Mouse (Mus musculus): ENCODE measurements around the gene Pkd1l3.

Pkd1l3 gene

DNA sequence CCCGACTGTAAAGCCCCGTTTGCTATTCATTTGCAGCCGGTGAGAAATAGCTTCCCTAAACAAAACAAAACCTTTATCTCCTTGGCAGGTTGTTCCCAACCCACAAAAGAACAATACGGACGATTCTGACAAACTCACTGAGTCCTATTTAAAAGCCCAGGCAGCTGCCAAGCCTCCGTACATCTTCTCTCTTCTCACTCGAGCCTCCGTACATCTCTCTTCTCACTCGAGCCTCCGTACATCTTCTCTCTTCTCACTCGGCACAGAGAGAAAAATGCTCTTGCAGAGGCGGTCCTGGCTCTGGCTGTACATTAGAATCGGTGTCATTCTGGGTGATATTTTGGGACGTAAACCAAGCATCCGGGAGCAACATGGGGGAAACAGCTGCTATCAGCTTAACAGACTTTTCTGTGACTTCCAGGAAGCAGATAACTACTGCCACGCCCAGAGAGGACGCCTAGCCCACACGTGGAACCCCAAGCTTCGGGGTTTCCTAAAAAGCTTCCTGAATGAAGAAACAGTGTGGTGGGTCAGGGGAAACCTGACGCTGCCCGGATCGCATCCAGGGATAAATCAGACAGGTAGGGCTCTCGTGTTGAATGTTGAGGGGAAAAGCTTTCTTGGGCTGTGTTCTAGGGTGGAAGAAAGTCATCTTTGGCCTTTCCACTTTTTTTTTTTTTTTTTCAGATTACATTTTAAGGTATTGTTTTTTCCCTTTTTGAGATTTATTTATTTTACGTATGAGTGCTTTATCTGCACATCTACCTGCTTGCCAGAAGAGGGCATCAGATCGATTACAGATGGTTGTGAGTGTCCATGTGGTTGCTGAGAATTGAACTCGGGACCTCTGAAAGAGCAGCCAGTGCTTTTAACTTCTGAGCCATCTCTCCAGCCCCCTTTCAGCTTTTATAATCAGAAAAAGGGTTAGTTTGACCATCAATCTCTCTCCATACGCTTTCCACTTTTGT, at the start of gene Pkd1l3:
Gene Pkd1l3, plus strand, starts transcription at position 275 of the 968 bp plus-strand sequence.
- no peak for DNase-seq

DNA sequence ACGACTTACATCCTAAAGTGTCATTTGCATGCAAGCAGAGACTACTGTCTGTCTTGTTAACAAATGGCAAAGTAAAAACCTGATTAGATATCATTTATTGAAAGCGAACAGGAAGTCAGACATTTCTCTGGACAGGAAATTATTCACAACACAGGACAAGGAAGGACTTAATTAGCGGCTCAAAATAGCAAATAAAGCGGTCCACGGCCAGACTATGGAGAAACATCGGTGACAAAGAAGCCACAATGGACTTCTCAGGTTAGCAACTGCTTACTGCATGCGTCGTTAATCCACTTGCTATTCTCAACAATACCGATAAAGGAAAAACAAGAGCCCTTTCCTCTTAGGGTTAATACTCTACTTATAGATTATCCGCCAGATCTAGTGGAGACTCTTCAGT, 49.6 kb upstream of the Pkd1l3 start:
- no peak for DNase-seq

DNA sequence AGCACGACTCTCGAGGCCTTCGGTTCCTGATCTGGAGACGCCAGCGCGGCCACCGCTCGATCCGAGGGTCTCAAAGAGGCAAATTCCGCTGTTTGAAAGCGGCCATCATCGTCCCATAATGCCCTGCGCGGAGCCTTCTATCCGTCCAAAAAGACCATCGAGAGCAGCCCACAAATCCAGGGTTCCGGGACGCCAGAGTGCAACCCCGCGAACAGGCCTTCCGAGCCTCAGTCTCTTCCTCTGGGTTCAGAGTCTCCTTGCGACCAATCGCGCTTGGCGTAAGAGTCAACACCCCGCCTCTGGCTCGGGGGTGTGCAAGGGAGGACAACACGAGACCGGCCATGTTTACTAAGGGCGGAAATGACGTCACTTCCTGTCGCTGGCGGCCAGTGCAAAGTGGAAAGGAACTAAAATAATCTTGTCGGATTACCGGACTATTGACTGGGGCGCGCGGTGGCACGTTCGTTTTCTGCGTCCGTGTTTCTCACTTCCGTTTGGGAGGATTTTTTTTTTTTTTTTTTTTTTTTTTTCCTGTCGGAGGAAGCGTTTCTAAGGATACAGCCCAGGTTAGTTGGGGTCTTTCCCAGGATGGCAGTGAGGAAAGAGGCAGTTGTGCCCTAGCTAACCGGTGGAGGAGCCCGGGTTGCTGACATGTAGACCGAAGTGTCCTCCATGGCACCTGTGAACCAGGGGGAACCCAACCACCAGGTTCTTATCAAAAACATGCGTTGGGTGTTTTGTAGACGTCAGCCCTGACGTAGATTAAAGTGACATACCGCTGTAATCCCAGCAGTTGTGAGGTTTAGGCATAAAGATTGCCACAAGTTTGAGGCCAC, 48.6 kb upstream of the Pkd1l3 start, which contains the start of the genes Dhx38 and Txnl4b:
Gene Dhx38, minus strand, starts transcription at position 364 of the 836 bp plus-strand sequence.
Gene Txnl4b, plus strand, starts transcription at position 395 of the 836 bp plus-strand sequence.
- peak; percentile 100 for DNase-seq

DNA sequence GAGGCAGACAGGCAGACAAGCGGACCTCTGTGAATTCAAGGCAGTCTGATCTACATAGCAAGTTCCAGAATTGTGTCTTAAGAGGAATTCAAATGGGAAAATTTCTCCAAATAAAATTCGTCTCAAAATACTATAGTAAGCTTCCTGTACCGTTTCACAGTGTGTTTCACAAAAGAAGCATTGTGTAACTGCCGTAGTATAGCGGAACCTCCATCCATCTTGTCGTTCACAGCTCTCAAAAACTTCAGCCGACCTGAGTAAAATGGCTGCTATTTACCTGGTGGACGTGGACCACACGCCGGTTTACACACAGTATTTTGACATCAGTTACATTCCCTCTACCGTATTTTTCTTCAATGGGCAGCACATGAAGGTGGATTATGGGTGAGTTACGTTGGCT, 43.2 kb upstream of the Pkd1l3 start:
- no peak for DNase-seq

DNA sequence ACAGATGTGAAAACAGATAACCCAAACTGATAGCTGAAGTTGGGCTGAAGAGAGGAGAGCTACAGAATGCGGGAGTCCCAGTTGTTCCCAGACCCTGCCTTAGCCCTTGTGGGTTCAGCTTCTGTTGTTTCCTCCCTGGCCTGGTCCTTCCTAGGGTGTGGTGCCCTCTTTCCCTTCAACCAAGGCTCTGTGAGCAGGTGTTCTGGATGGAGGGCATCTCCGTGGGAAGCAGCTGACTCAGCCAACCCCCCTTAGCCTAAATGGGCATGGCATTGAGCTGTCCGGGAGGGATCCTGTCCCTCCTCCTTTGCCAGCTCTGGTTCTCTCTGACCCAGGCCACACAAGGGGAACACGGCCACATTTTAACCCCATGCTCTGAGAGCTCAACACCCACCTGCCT, 38.0 kb upstream of the Pkd1l3 start:
- no peak for DNase-seq

DNA sequence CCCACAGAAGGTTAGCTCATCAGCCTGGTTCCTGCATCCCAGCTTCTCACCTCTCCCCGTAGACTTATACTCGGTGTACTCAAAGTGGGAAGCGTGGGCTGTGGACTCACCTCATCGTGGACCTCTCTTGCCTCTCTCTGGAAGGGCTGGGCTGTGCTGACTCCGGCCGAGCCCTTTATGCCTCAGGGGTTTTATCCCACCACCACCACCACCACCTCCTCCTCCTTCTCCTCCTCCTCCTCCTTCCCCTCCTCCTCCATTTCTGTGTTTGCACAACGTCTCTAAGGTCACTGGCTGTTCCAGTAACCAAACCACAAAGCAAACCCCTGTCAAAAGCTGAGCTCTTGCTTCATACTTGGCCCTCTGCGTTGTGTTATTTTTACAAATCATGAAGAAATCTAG, 35.4 kb upstream of the Pkd1l3 start, which contains the start of gene Hp:
Gene Hp, minus strand, starts transcription at position 273 of the 402 bp plus-strand sequence.
- peak; percentile 82 for DNase-seq

DNA sequence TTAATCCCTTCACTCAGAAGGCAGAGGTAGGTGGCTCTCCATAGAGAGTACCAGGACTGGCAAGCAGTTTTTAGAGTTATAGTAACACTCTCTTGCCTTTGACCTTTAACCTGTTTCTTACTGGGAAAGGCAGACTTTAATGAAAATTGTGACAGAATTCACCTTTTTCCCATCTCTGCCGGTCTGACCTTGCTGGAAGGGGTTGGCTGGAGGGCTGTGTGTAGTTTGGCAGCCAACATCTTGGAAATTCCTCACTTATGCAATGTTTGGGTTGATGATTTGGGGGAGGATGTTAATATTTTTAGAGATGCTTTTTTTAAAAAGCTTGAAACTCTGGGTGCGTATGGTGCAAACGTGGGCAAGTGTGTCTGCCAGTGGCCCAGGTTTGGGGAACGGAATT, 30.0 kb upstream of the Pkd1l3 start:
- DNase-seq, result no peak

DNA sequence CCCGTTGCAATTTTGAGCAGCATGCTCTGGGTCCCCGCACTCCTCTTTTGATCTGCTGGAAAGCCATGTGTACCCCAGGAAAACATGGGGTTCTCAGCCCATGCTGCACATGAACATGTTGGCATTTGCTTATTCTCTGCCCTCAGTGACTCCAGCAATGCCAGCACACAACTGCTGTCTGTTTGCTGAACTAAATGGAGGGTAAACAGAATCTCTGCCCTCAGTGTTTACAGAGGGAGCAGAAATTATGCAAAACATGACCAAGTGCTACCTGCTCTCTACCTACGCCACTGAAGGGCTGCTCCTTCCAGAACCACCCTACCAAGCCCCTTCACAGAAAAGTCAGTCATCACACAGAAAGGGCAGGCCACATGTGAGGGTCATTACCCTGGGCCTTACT, 29.5 kb upstream of the Pkd1l3 start:
- no peak for DNase-seq

DNA sequence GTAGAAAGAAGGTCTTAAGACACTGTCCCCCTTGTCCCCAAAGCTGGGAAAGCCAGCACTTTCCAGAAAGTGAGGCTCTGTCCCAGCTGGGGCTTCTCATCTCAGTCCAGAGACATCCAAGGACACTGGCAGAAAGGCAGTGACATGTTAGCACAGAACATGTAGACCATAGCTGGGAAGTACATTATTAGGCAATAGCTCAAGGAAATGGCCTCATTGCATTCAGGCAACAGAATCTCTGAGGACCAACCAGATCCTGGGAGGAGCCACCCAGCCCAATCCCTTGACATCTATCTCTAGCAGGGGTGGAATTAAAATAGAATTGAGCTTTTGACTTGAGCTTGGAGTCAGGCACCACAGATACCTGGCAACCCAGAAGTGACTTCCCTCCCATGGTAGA, 28.7 kb upstream of the Pkd1l3 start:
- no peak for DNase-seq

DNA sequence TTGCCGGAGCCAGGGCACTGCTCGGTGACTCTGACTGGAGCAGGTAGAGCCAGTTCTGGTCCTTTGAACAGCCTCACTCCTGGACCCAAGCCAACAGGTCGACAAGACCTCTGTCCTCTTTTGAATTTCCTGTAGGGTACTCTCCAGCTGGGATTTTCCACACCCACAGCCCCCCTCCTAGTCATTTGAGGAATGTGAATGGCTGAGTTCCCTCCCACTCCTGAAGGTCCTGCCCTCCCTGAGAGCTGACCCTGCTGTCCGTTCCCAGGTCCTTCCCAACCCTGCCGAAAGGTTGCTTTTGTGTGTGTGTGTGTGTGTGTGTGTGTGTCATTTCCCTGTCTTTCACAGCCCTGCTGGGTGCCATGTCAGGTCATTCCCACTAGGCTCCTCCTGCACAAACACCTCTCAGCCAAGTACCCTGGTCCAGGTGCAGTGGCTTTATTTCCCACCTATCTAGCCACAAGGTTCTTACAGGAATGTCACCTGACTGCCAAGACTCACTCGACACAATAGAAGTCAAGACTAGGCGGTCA, 27.3 kb upstream of the Pkd1l3 start:
- DNase-seq, result peak; percentile 92

DNA sequence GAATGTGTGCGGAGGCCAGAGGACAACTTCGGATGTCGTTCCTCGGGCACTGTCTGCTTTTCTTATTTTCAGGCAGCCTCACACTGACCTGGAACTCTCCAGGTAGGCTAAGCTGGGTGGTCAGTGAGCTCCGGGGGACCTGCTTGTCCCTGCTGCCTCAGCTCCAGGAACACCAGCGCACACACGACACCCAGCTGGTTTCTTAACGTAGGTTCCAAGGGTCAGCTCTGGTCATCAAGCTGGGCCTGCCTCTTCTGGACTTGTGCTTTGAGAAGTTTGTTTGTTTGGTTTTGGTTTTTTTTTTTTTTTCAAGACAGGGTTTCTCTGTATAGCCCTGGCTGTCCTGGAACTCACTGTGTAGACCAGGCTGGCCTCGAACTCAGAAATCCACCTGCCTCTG, 23.4 kb upstream of the Pkd1l3 start:
- no peak for DNase-seq

DNA sequence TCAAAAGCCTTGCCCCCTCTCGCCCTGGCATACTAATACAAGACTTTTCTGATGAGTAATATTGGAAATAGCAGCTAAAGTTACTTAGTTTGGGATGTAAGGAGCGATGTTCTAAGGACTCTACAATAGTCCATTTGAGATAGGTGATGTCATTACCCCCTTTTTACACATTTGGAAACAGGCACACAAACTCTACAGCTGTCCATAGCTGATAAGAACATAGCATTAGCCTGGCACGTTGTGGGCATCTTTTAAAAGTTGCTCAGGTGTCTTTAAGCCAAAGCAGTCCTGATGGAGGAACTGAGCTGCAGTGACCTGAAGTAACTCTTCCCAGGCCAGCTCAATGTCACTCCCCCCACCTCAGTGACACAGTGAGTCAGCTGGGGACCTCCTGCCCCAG, 22.9 kb upstream of the Pkd1l3 start:
- DNase-seq, result no peak

DNA sequence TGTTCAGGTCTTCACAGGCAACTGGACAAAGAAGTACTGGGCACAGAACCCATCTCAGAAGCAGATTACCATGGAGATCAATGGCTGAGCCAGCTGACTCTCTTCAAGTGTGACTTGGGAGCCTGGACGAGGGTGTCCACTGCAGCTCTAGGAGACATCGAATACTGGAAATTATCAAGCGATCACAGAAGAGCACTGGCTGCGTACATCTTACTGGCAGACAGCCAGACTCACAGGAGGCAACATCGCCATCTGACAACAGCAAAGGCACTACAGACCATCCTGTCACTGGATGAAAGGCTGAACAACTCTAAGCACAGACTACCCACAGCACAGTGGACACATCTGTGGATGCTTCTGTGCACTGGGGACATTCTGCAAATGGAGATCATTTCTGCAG, 22.2 kb upstream of the Pkd1l3 start:
- no peak for DNase-seq

DNA sequence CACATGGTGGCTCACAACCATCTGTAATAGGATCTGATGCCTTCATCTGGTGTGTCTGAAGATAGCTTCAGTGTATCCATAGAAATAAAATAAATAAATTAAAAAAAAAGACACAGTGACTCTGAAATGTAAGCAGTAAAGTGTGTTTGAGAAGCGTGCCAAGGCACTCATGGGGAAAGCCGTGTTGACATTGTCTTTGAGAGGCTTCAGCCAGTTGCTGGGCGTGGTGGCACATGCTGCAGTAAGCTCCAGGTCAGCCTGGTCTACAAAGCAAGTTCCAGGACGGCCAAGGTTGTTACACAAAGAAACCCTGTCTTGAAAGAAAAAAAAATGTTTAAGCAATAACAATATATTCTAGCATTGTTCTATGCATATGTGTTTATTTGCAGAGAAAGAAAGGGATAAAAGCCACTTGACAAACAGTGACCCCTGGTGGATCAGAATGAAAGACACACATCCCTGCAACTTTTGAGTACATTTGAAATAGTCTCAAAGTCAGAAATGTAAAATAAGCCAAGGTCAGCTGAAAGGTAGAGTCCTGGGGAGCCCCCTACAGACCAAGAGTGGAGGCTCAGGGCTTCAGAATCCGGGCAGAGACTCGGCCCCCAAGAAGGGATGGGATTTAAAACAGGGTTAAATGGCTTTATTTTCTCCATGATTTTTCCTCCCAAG, 21.1 kb upstream of the Pkd1l3 start:
- DNase-seq, result peak; percentile 77

DNA sequence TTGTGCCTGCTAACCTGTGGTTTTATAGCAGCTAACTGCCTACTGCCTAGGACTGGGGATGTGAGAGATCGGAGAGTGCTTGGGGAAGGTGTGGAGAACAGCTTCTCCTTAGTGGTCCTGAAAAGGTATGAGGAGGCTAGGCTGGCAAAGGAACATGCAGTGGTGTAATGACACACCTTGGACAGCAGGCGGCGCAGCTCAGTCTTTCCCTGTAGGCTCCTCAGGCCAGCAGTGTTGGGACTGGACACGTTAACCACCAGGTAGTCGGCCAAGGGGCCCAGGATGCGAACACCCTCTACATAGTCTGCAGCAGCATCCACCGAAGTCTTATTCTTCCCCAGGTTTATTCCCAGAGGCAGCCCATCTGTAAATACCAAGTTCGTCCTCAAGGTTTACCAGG, 18.5 kb upstream of the Pkd1l3 start:
- peak; percentile 63 for DNase-seq

DNA sequence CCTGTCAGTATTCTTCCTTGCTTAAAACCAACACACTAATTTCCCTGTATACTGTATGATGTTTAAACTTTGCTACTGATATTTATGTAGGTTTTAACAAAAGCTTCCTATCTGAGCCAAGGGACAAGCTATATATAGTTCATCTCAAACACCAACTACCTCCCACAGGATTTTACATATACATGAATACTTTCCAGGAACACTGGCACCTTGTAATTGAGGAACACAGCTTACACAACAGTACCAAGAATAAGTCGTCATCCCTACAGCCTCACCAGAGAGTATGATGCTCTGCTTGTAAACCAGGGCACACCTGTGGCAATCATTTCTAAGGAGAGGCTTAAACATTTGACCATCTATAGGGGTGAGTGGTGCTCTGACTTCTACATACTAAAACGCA, 7.6 kb upstream of the Pkd1l3 start:
- no peak for DNase-seq

DNA sequence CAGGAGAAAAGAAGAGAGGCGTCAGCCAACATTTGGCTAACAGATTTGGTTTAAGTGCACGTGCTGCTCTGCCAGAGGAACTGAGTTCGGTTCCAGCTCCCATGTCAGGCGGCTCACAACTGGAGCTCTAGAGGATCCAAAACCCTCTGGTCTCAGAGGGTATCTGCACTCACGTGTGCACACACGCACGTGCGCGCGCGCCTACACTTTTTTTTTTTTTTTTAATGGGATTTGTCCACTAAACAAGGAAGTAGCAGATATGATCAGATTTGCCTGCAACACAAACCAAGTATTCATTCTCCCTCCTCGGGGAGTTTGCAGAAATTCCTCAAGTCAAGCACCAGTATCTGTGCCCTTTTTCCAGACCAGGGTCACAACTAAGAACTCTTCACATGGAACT, 6.7 kb upstream of the Pkd1l3 start:
- DNase-seq, result no peak

DNA sequence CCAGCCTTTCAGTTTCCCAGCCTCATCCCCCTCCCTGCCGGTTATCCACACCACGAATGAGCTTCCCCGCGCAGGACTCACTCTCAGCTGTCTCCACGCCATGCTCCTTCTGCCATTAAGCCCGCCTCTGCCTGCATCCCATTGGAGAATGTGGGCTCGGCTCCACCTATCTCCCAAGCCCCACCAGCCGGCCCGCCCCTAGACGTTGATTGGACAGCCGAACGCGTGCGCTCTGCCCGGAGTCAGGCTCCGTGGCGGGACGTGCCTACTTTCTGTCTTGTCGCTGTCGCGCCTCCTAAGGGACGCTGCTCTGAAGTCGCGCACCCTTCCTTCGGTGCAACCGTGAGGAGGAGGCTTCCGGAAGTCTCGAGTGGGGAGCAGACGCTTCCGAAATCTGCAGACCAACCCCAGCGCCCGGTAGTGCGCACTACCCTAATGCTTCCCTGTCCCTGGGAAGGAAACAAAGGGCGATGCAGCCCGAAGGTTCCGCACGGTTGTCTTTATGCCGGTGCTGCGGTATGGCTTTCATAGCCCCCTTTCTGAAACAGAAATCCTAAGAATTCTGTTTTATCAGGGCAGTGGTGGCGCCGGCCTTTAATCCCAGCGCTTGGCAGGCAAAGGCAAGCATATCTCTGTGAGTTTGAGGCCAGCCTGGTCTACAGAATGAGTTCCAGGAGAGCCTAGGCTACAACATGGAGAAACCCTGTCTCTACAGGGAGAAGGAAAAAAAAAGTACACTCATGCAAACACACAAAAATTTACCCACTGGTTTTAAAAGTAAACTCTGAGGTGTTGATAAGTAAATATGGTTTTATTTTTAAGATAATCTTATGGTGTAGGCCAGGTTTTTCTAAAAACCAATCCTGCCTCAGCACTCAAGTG, 5.8 kb upstream of the Pkd1l3 start, which contains the start of gene Dhodh:
Gene Dhodh, minus strand, starts transcription at position 403 of the 882 bp plus-strand sequence.
- DNase-seq, result peak; percentile 98

DNA sequence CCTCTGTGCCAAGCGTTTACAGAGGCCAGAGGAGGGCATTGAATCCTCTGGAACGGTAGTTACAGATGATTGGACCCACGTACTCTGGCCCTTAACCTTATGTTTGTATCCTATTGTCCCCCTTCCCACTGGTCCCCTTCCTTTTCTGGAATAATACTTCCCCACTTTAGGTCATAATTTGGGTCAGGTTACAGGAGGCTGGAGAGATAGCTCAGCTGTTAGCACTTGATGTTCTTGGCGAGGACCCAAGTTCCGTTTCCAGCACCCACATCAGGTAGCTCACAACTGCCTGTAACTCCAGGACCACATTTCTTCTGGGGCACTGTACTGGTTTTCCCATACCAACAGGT, 5.2 kb upstream of the Pkd1l3 start:
- no peak for DNase-seq

DNA sequence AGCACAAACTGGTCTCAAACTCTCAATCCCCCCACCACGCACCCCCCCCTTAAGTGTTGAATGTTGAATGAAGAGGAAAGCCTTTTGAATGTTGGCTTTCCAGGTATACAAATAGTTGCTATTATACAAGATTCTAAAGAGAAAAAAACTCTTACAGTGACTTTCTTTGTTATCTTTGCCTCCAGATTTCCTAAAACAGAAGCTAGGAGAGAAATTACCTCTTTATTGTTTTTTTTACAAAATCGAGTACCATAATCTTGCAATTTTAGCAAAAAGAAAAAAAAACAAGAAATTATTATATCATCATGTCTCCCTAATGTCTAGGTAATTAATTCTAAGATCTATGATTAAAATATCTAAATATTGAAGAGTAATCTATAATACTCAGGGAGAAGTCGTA, 1.3 kb downstream of the Pkd1l3 start:
- DNase-seq, result no peak

DNA sequence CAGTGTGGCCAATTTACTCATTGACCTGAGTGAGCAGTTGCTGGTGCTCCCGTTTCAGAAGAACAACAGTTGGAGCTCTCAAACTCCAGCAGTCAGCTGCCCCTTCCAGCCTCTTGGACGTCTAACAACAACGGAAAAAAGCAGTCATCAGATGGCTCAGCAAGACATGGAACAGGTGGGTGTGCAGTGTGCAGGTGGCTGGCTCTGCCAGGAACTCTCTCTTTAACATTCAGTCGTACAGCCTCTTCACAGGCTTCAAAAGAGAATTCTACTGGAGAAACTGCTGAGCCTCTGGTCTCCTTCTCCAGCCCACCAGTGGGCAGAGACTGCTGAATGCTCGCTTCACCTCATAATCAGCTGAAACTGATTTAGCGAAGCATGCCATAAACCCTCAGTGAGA, 14.3 kb downstream of the Pkd1l3 start:
- no peak for DNase-seq

DNA sequence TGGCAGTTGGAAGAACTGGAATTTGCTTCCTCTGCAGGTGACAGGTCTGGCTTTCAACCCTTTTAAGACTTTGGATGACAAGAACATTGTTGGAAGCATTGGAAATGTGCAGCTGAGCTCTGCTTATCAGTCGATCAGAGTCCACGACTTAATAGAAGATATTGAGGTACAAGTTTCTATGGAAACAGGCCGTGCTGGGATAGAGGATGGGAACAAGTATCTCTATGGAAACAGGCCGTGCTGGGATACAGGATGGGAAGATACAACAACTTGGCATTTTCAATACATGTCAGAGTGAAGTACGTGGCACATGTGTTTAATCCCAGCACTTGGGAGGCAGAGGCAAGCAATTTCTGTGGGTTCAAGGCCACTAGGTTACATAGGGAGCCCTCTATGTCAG, 18.2 kb downstream of the Pkd1l3 start:
- DNase-seq, result no peak
